Mouse (Mus musculus) thymus, adult 2 months (tissue): ENCODE measurements around the gene Prtn3.

ENCODE experiments used
- CTCF ChIP-seq: fragments of 200-500 bp; IDR thresholded peaks from 2 replicates; pipeline ENCODE4 v1.5.1; 2012; ENCODE audit warnings: mild to moderate bottlenecking, control low read depth, low read length, moderate library complexity, borderline replicate concordance; ENCODE audit not compliant: control insufficient read depth, poor library complexity, insufficient read depth; ENCODE audit errors: extremely low read depth
- POLR2A ChIP-seq: fragments of 200-500 bp; IDR thresholded peaks from 2 replicates; pipeline ENCODE4 v1.6.1; 2012; ENCODE audit warnings: mild to moderate bottlenecking, low read length, control low read depth, moderate library complexity; ENCODE audit not compliant: control insufficient read depth, poor library complexity, insufficient read depth; ENCODE audit errors: extremely low read depth

DNA sequence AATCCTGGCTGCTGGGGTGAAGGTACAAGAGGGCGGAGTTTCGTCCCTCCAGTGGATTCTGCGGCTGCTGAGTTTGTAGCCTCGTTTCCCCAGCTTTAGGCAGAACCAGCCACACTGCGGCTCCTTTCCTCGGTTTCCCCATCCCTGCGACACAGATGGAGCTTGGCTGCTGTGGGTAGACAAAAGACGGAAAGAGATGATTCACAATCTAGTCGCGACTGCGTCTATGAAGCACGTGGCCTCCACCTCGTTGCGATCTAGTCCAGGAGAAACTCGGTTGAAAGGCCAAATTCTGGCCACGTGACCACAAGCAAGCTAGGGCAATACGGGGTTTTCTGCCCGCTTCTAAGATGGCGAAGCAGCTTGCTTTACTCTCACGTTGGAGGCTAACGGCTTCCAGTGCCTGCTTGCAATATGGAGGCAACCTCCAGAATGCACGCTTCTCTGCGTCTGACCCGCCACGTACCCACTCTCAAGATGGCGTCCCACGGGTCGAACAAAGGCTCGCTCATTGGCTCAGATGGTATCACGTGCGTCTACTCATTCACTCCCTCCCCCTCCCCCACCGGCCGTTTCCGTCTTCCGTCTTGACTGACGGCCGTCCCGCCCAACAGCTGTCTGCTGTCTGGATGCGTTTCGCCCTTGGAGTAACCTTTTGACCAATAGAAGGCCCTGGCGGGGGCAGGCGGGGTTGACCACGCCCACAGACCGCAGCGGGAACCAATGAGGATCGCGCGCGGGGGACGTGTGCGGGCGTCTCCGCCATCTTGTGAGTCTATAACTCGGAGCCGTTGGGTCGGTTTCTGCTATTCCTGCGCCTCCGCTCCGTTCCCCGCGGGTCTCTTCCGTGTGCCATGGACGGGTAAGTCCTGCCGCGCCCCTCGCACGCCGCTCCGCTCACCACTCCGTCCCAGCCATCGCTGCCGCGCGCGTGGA is 20.1 kb upstream of the Prtn3 start, which contains the start of gene Ptbp1:
- TF ChIP-seq POLR2A: peak; percentile 76
- peak; percentile 63; the same call in 1 of the 2 replicates for TF ChIP-seq CTCF
